Mouse (Mus musculus): Measurements from ENCODE around the gene Stim2.

DNA sequence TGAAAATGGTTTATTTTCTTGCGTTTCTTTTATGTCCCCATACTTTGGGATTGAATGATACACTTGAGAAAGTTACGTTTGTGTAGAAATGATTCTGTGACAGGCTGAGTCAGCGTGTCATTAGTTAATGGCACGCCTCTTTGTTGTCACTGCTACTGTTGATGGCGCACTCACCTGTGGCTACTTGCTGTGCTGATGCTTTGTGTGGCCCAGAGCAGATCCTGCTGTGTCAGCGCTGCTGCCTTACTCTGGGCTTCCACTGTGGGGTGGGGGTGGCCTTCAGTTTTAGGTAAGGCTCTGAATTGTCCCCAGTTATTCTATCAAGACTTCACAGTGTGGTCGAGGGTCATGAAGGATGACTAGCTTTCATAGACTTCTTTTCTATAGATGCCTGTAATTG lies 18.8 kb downstream of the Stim2 start:
- TF ChIP-seq EP300 (optimal IDR thresholded peaks at IDR 0.05): no peak
- no peak for TF ChIP-seq CTCF (IDR thresholded peaks at IDR 0.05; ENCODE audit: low read depth)

Measured in stomach, postnatal 0 days (tissue).